Mouse (Mus musculus): ENCODE results near the gene Wscd2. TPM values are rescaled to one million over a fixed set of nuclear protein-coding genes. Genes with fewer than 3 reads are reported as not detected.

The Wscd2 gene
- polyA plus RNA-seq, 1 experiment from 2014 or later, result 5.6 TPM

GRCm38 (mm10) chr5:113459942-113460341, 30.2 kb upstream of the Wscd2 start:
- no peak overlapping the region for H3K4me2 ChIP-seq (ENCODE audit: low read depth, low read length)
- ATAC-seq, result no peak
- H3K9me3 ChIP-seq (ENCODE audit: control insufficient read depth, low read length), result no peaks in the 10 kb centered on the region
- no peak overlapping the region for H3K4me3 ChIP-seq (ENCODE audit: low read length)
- H3K27ac ChIP-seq (ENCODE audit: low read length), result no peak overlapping the region
- H3K9ac ChIP-seq (ENCODE audit: low read depth, low read length), result no peak overlapping the region
- H3K4me1 ChIP-seq (ENCODE audit: control insufficient read depth, insufficient read depth, low read length), result no peaks in the 10 kb centered on the region
- no peaks in the 10 kb centered on the region for H3K36me3 ChIP-seq (ENCODE audit: control insufficient read depth, insufficient read depth, low read length)
- H3K27me3 ChIP-seq (replicated peaks; ENCODE audit: control insufficient read depth, insufficient read depth, low read length), result peaks cover 13% of the 10 kb centered on the region; the same call in 1 of the 2 replicates
- 60% methylated on average over 7 of the region's 7 CpGs for WGBS

GRCm38 (mm10) chr5:113461582-113461981, 28.6 kb upstream of the Wscd2 start:
- Histone ChIP-seq H3K9ac (ENCODE audit: low read depth, low read length) (no peak overlapping the region), H3K9me3 (ENCODE audit: control insufficient read depth, low read length) (no peaks in the 10 kb centered on the region), H3K27me3 (replicated peaks; ENCODE audit: control insufficient read depth, insufficient read depth, low read length) (peaks cover 13% of the 10 kb centered on the region; the same call in 1 of the 2 replicates), H3K4me1 (ENCODE audit: control insufficient read depth, insufficient read depth, low read length) (no peaks in the 10 kb centered on the region), H3K4me2 (ENCODE audit: low read depth, low read length) (no peak overlapping the region), H3K27ac (ENCODE audit: low read length) (no peak overlapping the region), H3K4me3 (ENCODE audit: low read length) (no peak overlapping the region), H3K36me3 (ENCODE audit: control insufficient read depth, insufficient read depth, low read length) (no peaks in the 10 kb centered on the region)
- ATAC-seq, result no peak
- 17% methylated on average over 16 of the region's 16 CpGs for WGBS

GRCm38 (mm10) chr5:113461998-113462625, 28.0 kb upstream of the Wscd2 start:
- peaks cover 13% of the 10 kb centered on the region; the same call in 1 of the 2 replicates for H3K27me3 ChIP-seq (replicated peaks; ENCODE audit: control insufficient read depth, insufficient read depth, low read length)
- H3K27ac ChIP-seq (ENCODE audit: low read length), result no peak overlapping the region
- H3K4me2 ChIP-seq (ENCODE audit: low read depth, low read length), result no peak overlapping the region
- ATAC-seq, result no peak
- H3K36me3 ChIP-seq (ENCODE audit: control insufficient read depth, insufficient read depth, low read length), result no peaks in the 10 kb centered on the region
- H3K9me3 ChIP-seq (ENCODE audit: control insufficient read depth, low read length), result no peaks in the 10 kb centered on the region
- H3K4me3 ChIP-seq (ENCODE audit: low read length), result no peak overlapping the region
- no peaks in the 10 kb centered on the region for H3K4me1 ChIP-seq (ENCODE audit: control insufficient read depth, insufficient read depth, low read length)
- no peak overlapping the region for H3K9ac ChIP-seq (ENCODE audit: low read depth, low read length)
- WGBS, result 53% methylated on average over 21 of the region's 21 CpGs

- Histone ChIP-seq H3K4me3 (ENCODE audit: low read length) (no peak overlapping the region), H3K9me3 (ENCODE audit: control insufficient read depth, low read length) (no peaks in the 10 kb centered on the region), H3K36me3 (ENCODE audit: control insufficient read depth, insufficient read depth, low read length) (no peaks in the 10 kb centered on the region), H3K27ac (ENCODE audit: low read length) (no peak overlapping the region), H3K4me1 (ENCODE audit: control insufficient read depth, insufficient read depth, low read length) (peaks cover 4% of the 10 kb centered on the region; the same call in 1 of the 2 replicates), H3K9ac (ENCODE audit: low read depth, low read length) (no peak overlapping the region), H3K4me2 (ENCODE audit: low read depth, low read length) (no peak overlapping the region), H3K27me3 (replicated peaks; ENCODE audit: control insufficient read depth, insufficient read depth, low read length) (peaks cover 13% of the 10 kb centered on the region; the same call in 1 of the 2 replicates)
- 75% methylated on average over 6 of the region's 6 CpGs for WGBS
- no peak for ATAC-seq
Observed at GRCm38 (mm10) chr5:113464731-113465130, 25.4 kb upstream of the Wscd2 start.

- Histone ChIP-seq H3K27ac (ENCODE audit: low read length) (no peak overlapping the region), H3K9ac (ENCODE audit: low read depth, low read length) (no peak overlapping the region), H3K4me3 (ENCODE audit: low read length) (no peak overlapping the region), H3K4me2 (ENCODE audit: low read depth, low read length) (no peak overlapping the region), H3K36me3 (ENCODE audit: control insufficient read depth, insufficient read depth, low read length) (no peaks in the 10 kb centered on the region), H3K9me3 (ENCODE audit: control insufficient read depth, low read length) (no peaks in the 10 kb centered on the region), H3K27me3 (replicated peaks; ENCODE audit: control insufficient read depth, insufficient read depth, low read length) (peaks cover 13% of the 10 kb centered on the region; the same call in 1 of the 2 replicates), H3K4me1 (ENCODE audit: control insufficient read depth, insufficient read depth, low read length) (peaks cover 4% of the 10 kb centered on the region; the same call in 1 of the 2 replicates)
- WGBS, result 48% methylated on average over 6 of the region's 6 CpGs
- ATAC-seq, result no peak
Observed at GRCm38 (mm10) chr5:113466536-113466935, 23.6 kb upstream of the Wscd2 start.

GRCm38 (mm10) chr5:113467072-113467471, 23.1 kb upstream of the Wscd2 start:
- no peak overlapping the region for H3K27ac ChIP-seq (ENCODE audit: low read length)
- 28% methylated on average over 4 of the region's 4 CpGs for WGBS
- peaks cover 4% of the 10 kb centered on the region; the same call in 1 of the 2 replicates for H3K4me1 ChIP-seq (ENCODE audit: control insufficient read depth, insufficient read depth, low read length)
- H3K9me3 ChIP-seq (ENCODE audit: control insufficient read depth, low read length), result no peaks in the 10 kb centered on the region
- no peak overlapping the region for H3K9ac ChIP-seq (ENCODE audit: low read depth, low read length)
- H3K4me3 ChIP-seq (ENCODE audit: low read length), result no peak overlapping the region
- no peak for ATAC-seq
- H3K27me3 ChIP-seq (replicated peaks; ENCODE audit: control insufficient read depth, insufficient read depth, low read length), result peaks cover 8% of the 10 kb centered on the region; the same call in 1 of the 2 replicates
- no peaks in the 10 kb centered on the region for H3K36me3 ChIP-seq (ENCODE audit: control insufficient read depth, insufficient read depth, low read length)
- no peak overlapping the region for H3K4me2 ChIP-seq (ENCODE audit: low read depth, low read length)

GRCm38 (mm10) chr5:113467765-113468164, 22.4 kb upstream of the Wscd2 start:
- peak overlapping the region; percentile 5; the same call in 1 of the 2 replicates for H3K4me2 ChIP-seq (ENCODE audit: low read depth, low read length)
- WGBS, result 1% methylated on average over 8 of the region's 8 CpGs
- H3K9me3 ChIP-seq (ENCODE audit: control insufficient read depth, low read length), result no peaks in the 10 kb centered on the region
- no peaks in the 10 kb centered on the region for H3K36me3 ChIP-seq (ENCODE audit: control insufficient read depth, insufficient read depth, low read length)
- H3K9ac ChIP-seq (ENCODE audit: low read depth, low read length), result peak overlapping the region; percentile 12; the same call in 1 of the 2 replicates
- peaks cover under 1% of the 10 kb centered on the region; the same call in 1 of the 2 replicates for H3K27me3 ChIP-seq (replicated peaks; ENCODE audit: control insufficient read depth, insufficient read depth, low read length)
- H3K27ac ChIP-seq (ENCODE audit: low read length), result no peak overlapping the region
- no peak overlapping the region for H3K4me3 ChIP-seq (ENCODE audit: low read length)
- peaks cover 4% of the 10 kb centered on the region; the same call in 1 of the 2 replicates for H3K4me1 ChIP-seq (ENCODE audit: control insufficient read depth, insufficient read depth, low read length)
- ATAC-seq, result 0 out of 2 replicates have a peak, but pooled peaks have one; percentile 36

GRCm38 (mm10) chr5:113468625-113469024, 21.5 kb upstream of the Wscd2 start:
- Histone ChIP-seq H3K4me2 (ENCODE audit: low read depth, low read length) (no peak overlapping the region), H3K27ac (ENCODE audit: low read length) (no peak overlapping the region), H3K9me3 (ENCODE audit: control insufficient read depth, low read length) (no peaks in the 10 kb centered on the region), H3K9ac (ENCODE audit: low read depth, low read length) (no peak overlapping the region), H3K36me3 (ENCODE audit: control insufficient read depth, insufficient read depth, low read length) (no peaks in the 10 kb centered on the region), H3K4me1 (ENCODE audit: control insufficient read depth, insufficient read depth, low read length) (peaks cover 4% of the 10 kb centered on the region; the same call in 1 of the 2 replicates), H3K27me3 (replicated peaks; ENCODE audit: control insufficient read depth, insufficient read depth, low read length) (no peaks in the 10 kb centered on the region), H3K4me3 (ENCODE audit: low read length) (no peak overlapping the region)
- no peak for ATAC-seq
- WGBS, result 52% methylated on average over 5 of the region's 5 CpGs

GRCm38 (mm10) chr5:113469231-113469630, 20.9 kb upstream of the Wscd2 start:
- no peak overlapping the region for H3K27ac ChIP-seq (ENCODE audit: low read length)
- H3K4me1 ChIP-seq (ENCODE audit: control insufficient read depth, insufficient read depth, low read length), result peaks cover 4% of the 10 kb centered on the region; the same call in 1 of the 2 replicates
- no peaks in the 10 kb centered on the region for H3K36me3 ChIP-seq (ENCODE audit: control insufficient read depth, insufficient read depth, low read length)
- H3K4me3 ChIP-seq (ENCODE audit: low read length), result no peak overlapping the region
- no peak overlapping the region for H3K4me2 ChIP-seq (ENCODE audit: low read depth, low read length)
- H3K9me3 ChIP-seq (ENCODE audit: control insufficient read depth, low read length), result no peaks in the 10 kb centered on the region
- no peak for ATAC-seq
- H3K9ac ChIP-seq (ENCODE audit: low read depth, low read length), result no peak overlapping the region
- no peaks in the 10 kb centered on the region for H3K27me3 ChIP-seq (replicated peaks; ENCODE audit: control insufficient read depth, insufficient read depth, low read length)
- WGBS, result 87% methylated on average over 5 of the region's 5 CpGs

Data from intestine, embryonic 16.5 days (tissue).